Mouse (Mus musculus): Measurements from ENCODE around the gene Mast3.

Gene Mast3

DNA sequence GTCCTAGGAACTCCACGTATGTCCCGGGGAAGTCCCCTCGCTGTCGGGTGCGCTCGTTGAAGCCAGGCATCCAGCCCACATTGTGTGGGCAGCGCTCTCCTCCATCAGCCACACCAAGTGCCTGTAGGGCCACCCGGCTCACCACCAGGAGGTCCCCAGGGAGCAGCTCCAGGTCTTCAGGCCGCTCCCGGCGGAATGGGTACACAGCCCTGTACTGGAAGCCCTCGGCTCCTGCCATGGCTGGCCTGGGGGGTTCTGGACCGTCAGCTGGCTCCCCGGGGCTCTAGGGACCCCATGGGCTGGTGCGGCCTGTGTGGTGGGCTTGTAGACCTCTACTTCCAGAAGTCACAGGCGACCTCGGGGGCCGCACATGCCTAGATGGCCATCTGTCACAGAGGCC lies 30.1 kb downstream of the Mast3 start:
- DNase-seq: no peak

DNA sequence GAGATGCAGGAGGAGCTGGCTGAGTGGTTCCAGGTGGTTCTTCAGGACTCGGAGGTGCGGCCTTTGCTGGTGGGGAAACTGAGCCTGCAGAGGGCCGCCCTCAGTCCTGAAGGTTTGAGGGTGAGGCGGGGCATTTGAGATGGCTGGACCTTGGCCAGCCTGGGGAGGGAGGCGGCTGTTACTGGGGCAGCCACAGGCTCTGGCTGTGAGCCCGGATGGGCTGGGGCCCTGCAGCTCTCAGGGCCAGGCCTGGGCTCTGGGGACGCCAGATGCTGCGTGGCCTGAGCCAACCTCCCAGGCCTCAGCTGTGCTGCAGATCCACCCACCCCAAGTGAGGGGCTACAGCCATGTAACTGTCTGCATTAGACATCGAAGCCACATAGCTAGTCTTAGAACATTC lies 31.0 kb downstream of the Mast3 start:
- DNase-seq: peak; percentile 85

- no peak for DNase-seq
Observed at GRCm38 (mm10) chr8:70773410-70773809, 31.4 kb downstream of the Mast3 start.

DNA sequence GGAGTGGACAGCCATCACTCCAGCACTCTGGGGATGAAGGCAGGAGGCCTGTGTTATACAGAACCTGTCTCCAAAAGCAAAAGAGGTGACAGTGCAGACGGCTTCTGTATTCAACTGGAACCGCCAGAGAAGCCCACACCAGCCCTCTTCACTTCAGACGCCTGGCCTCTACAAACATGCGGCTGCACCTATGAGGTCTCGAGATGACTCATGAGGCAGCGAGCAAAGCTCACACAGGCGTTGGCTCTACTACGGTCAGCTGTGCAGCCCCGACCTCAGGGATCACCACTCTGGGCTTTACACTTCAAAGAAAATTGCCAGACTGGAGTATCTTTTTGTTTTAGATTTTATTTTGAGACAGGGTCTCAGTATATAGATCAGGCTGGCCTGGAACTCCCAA lies 32.0 kb downstream of the Mast3 start:
- no peak for DNase-seq

DNA sequence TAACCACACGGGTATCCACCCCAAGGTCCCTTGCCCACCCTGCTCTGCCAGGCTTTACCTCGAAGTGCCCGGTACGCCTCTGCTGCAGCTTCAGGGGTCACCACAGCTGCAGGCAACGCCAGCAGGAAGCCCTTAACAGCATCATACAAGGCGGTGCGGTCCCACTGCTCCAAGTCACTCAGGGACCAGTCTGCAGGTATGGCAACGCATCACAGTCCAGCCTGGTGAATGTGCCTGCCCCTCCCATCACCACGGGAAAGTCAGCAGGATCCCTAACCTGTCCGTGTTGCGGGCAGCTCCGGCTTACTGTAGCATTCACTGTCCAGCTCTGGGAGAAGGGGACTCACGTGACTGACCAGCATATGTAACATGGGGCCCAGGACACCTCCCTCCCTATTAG lies 32.8 kb downstream of the Mast3 start:
- no peak for DNase-seq

- no peak for DNase-seq
Observed at GRCm38 (mm10) chr8:70771217-70771616, 33.6 kb downstream of the Mast3 start.

- DNase-seq: no peak
Observed at GRCm38 (mm10) chr8:70770748-70771147, 34.1 kb downstream of the Mast3 start.

- no peak for DNase-seq
Observed at GRCm38 (mm10) chr8:70769858-70770257, 35.0 kb downstream of the Mast3 start.

GRCm38 (mm10) chr8:70769359-70769758 lies 35.5 kb downstream of the Mast3 start:
- peak; percentile 97 for DNase-seq

- DNase-seq: no peak
Observed at GRCm38 (mm10) chr8:70768956-70769355, 35.9 kb downstream of the Mast3 start.

- DNase-seq: peak; percentile 38
Observed at GRCm38 (mm10) chr8:70768231-70768776, 36.5 kb downstream of the Mast3 start.

DNA sequence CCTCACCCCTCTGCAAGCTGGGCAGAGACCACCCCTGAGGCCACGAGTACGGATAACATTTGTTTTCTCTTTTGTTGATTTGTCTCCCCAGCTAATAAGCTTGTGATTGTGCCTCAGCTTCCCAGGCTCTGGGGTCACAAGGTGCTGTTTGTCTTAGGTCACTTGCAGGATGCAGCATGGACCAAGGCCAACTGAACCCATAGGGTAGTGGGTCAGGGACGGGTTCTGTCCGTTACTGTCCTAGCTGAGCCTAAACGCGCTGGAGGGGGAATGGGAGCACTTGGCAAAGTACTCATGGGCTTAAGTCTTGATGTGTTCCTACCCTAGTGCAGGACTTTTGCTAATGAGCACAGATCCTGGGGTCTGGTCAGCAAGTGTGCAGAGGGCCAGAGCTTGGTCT lies 37.4 kb downstream of the Mast3 start:
- DNase-seq: peak; percentile 26

- peak; percentile 95 for DNase-seq
Observed at GRCm38 (mm10) chr8:70766571-70767440, 38.0 kb downstream of the Mast3 start.

DNA sequence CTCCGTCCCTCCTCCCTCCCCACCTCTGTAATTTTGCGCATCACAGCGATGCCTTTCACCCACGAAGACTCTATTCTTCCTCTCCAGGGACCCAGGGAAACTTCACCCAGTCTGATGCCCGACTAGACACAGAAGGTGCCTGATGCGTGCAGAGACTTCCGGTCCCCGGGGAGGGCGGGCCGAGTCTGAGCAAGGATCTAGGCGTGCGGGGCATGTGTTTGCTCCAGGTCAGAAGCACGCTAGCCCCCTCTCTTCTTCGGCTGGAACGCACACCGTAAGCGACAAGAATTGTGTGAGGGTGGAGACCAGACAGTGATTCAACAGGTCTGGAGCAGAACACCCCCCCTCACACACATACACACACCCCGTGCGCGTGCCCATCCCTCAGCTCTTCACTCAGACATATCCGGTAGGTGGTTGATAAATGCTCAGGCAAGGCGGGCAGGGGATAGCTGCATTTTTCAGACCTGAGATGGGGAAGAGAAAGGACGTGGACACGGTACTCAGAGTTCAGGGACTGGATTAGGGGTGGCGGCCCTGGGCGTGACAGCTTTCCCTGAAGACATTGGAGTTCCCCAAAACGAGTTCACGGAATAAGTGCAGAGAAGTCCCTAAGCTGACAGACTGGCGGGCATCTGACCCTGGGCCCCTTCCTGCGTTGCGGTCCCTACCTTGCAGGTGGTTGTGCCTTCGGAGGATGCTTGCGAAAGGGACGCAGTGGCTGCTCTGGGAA lies 38.9 kb downstream of the Mast3 start:
- no peak for DNase-seq

- no peak for DNase-seq
Observed at GRCm38 (mm10) chr8:70765329-70765728, 39.5 kb downstream of the Mast3 start.

- DNase-seq: peak; percentile 47
Observed at GRCm38 (mm10) chr8:70764676-70765075, 40.2 kb downstream of the Mast3 start.

- no peak for DNase-seq
Observed at GRCm38 (mm10) chr8:70764026-70764425, 40.8 kb downstream of the Mast3 start.

- peak; percentile 76 for DNase-seq
Observed at GRCm38 (mm10) chr8:70763354-70763753, 41.5 kb downstream of the Mast3 start.

DNA sequence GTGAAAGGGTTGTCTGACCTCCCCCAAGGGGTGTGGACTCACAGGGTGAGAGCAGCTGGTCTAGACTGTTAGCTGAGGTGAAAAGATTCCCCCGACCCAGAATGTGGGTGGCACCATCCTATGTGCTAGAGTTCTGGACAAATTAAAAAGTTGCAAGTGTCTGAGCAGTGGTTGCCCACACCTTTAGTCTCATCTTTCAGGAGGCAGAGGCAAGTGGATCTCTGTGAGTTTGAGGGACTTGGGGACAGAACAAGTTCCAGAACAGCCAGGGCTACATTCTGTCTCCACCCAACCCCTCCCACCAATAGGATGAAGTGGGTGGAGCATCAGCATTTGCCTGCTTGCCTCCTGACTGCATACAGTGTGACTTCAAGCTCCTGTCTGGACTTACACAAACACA lies 42.7 kb downstream of the Mast3 start:
- DNase-seq: no peak

DNA sequence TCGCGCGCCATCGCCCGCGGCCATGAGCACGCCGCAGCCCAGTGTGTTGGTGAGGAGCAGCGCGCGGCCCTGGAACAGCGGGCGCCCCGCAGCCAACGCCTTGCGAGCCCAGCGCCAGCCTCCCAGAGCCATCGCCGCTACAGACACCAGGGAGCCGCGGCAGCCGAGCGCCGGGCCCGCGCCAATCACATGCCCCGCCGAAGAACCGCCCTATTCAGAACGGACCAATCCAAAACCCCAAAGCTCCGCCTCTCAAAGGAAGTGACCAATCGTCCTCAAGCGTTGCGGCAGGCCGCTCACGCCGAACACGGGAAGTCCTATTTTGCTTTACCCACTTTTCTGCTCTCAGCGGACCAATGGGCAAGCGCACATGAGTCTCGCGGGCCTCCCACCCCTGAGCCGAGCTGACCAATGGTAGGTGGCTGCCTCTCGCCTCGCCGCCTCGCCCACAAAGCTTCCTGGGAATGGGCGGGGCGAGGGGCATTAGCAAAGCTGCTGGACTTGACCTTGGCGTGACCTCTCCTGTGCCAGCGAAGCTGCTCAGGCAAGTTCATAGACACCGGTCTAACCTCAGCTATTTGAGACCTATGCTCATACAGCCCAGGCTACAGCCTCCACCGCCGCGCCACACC lies 44.0 kb downstream of the Mast3 start, which contains the start of gene Mpv17l2:
TSS of gene Mpv17l2 (minus strand) at position 172 of the 632 bp plus-strand sequence.
- peak; percentile 99 for DNase-seq

GRCm38 (mm10) chr8:70760350-70760749 lies 44.5 kb downstream of the Mast3 start:
- no peak for DNase-seq

DNA sequence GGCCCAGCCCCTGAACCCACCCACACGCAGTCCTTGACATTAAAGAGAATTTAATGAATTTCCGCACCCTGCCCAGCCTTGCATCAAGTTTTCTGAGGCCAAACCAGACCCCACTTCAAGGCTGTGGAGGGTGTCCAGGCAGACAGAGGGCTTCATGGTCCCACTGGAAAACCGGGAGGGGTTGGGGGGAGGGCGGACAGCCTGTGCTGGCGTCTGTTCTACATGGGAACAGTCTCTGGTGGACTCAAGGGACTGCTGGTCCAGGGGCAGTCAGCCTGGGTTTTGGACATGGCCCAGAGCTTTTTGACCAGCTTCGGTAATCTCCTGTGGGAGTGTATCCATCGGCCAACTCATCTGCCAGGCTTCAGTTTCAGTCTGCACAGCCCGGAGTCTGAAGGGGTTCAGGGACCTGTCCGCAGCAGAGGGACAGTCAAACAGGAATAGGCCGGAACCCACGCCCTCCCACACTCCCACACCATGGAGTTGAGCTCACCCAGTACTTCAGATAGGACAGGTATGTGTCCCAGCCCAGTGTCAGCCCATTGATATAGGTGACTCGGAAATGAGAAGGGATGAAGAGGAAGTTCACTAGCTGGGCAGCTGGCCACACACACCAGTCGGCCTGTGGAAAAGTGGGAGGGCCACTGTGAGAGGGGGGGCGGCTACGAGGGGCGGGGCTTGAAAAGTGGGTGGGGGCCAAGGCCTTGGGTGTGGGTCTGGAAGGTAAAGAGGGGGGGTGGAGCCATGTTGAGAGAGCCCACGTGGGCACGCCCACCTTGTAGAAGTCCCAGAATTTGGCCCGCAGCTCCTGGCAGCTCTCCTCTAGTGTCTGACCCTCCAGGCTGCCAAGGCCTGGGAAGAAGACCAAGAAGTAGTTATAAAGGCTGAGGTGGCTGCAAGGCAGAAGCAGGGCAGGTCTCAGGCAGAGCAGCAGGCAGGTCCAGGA lies 46.0 kb downstream of the Mast3 start:
- no peak for DNase-seq

Data from kidney, adult 9 months (tissue).